Mouse (Mus musculus) neural tube, embryonic 11.5 days (tissue): Measurements from ENCODE around the gene Fam219b. TPM values are rescaled to one million over a fixed set of nuclear protein-coding genes. Genes with fewer than 3 reads are reported as not detected.

Experiments used
- ATAC-seq: fragments of 200-750 bp; cut with Nextera tagmentation; 2 replicates; pipeline ENCODE4 v1.8.0; 2017; ENCODE audit warnings: moderate number of reproducible peaks, mild to moderate bottlenecking, moderate TSS enrichment, moderate library complexity; ENCODE audit not compliant: insufficient read depth, low FRiP score, low TSS enrichment
- DNase-seq: peaks from one replicate; pipeline ENCODE4 v3.0.0-alpha.2; 2015; ENCODE audit warnings: low spot score
- H3K27ac ChIP-seq: fragments of 300-500 bp; sonication (generic); 2 replicates; pipeline ENCODE4 v1.5.1; 2014; ENCODE audit warnings: low read depth, mild to moderate bottlenecking, low read length
- H3K27me3 ChIP-seq: fragments of 300-500 bp; sonication (generic); 2 replicates; pipeline ENCODE4 v1.6.1; 2014; ENCODE audit warnings: mild to moderate bottlenecking, low read length, mixed read lengths; ENCODE audit not compliant: control insufficient read depth, insufficient read depth
- H3K36me3 ChIP-seq: fragments of 300-500 bp; sonication (generic); 2 replicates; pipeline ENCODE4 v1.6.1; 2014; ENCODE audit warnings: mild to moderate bottlenecking, low read length, moderate library complexity, mixed read lengths; ENCODE audit not compliant: control insufficient read depth, insufficient read depth
- H3K4me1 ChIP-seq: fragments of 300-500 bp; sonication (generic); 2 replicates; pipeline ENCODE4 v1.6.1; 2014; ENCODE audit warnings: low read length, mixed read lengths; ENCODE audit not compliant: control insufficient read depth, insufficient read depth
- H3K4me2 ChIP-seq: fragments of 300-500 bp; sonication (generic); 2 replicates; pipeline ENCODE4 v1.6.1; 2014; ENCODE audit warnings: low read depth, mild to moderate bottlenecking, moderate library complexity
- H3K4me3 ChIP-seq: fragments of 300-500 bp; sonication (generic); 2 replicates; pipeline ENCODE4 v1.5.1; 2014; ENCODE audit warnings: low read depth, low read length
- H3K9ac ChIP-seq: fragments of 300-500 bp; sonication (generic); 2 replicates; pipeline ENCODE4 v1.6.1; 2014; ENCODE audit warnings: mild to moderate bottlenecking, low read length
- H3K9me3 ChIP-seq: fragments of 300-500 bp; sonication (generic); 2 replicates; pipeline ENCODE4 v1.6.1; 2016; ENCODE audit warnings: low read length; ENCODE audit not compliant: control insufficient read depth
- WGBS: fragments of 180-500 bp; shearing (Covaris S2); extraction: QIAGEN DNeasy Blood & Tissue Kit; methylation state at CpG from one replicate; pipeline ENCODE4 v1.1.7; 2014; 5-methylcytosine and 5-hydroxymethylcytosine counted together
- polyA plus RNA-seq: library from polyadenylated mRNA; unstranded; fragments of >200 nt; fragmentation: Nextera tagmentation; extraction: Ambion mirVana; gene quantifications from 2 replicates; pipeline ENCODE4 v1.2.1, GENCODE M21; 2014

Fam219b gene
- polyA plus RNA-seq, 1 experiment from 2014 or later: 15.9 TPM

DNA sequence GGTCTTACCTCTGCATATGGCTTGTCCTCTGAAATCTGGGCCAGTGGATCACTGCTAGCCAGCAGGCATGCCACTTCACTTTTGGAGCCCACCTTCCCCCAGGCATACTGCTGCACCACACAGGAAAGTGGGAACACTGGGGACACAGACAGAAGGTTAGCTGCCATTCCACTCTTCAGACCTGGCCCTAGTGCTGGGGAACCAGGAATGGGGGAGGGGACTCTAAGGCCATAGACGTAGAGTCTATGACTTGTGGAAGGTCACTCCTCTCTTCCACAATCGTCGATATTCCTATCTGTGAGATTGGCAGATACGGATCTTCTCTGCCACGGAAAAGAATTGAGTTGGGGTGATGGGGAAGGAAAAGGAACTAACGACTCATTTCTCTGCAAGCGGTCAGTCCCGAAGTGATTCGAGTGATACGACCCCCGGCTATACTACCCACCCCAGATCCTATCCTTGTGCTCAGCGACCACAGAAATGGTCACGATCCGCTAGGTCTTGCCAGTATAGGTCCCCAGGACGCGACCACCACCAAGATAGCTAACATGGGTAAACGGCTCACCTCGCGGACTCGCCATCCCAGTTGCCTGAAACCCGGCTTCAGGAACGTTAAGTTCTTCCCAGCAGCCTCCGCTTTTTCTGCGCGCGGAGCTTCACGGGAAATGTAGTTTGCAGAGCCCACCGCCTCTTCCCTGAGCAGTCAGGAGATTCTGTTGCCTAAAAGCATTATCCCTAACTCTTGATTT, 15.0 kb downstream of the Fam219b start, which contains the start of gene Mpi:
TSS of gene Mpi (minus strand) at position 625 of the 749 bp plus-strand sequence.
- Histone ChIP-seq H3K4me3 (peak within 1 kb of the TSS; percentile 44), H3K27ac (no peak within 1 kb of the TSS), H3K4me1 (0 out of 2 replicates have a peak, but pooled peaks cover 5% of the 10 kb centered on the region), H3K27me3 (no peaks in the 10 kb centered on the region), H3K36me3 (peaks cover 9% of the 10 kb centered on the region), H3K9ac (peak within 1 kb of the TSS; percentile 41), H3K4me2 (peak within 1 kb of the TSS; percentile 66), H3K9me3 (no peaks in the 10 kb centered on the region)
- ATAC-seq (peak; percentile 58), DNase-seq (peak; percentile 82)
- 3% methylated on average over 28 of the region's 28 CpGs for WGBS

DNA sequence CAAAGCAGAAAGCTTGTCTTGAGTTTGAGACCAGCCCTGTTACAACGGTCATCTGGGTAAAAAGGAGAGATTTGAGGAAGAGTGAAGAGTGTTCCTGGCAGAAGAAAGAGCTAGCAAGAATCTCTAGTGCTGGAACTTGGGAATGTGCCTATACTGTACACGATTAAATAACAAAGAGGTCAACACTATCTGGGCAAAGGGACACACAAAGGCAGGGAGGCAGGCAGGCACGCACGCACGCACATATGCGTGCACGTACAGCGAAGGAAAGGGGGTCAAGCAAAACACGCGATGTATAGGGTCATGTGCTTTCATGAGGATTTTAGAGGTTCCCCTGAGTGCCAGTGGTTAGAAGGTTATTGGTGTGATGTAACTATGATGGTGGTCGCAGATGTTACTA, 15.8 kb downstream of the Fam219b start:
- H3K9me3 ChIP-seq: no peaks in the 10 kb centered on the region
- 0 out of 2 replicates have a peak, but pooled peaks cover 5% of the 10 kb centered on the region for H3K4me1 ChIP-seq
- H3K36me3 ChIP-seq: peaks cover 7% of the 10 kb centered on the region
- H3K27me3 ChIP-seq: no peaks in the 10 kb centered on the region
- no peak overlapping the region for H3K4me3 ChIP-seq
- H3K27ac ChIP-seq: no peak overlapping the region
- 72% methylated on average over 11 of the region's 11 CpGs for WGBS
- H3K9ac ChIP-seq: no peak overlapping the region
- DNase-seq: no peak
- no peak; the same call in 1 of the 2 replicates for ATAC-seq
- no peak overlapping the region for H3K4me2 ChIP-seq

DNA sequence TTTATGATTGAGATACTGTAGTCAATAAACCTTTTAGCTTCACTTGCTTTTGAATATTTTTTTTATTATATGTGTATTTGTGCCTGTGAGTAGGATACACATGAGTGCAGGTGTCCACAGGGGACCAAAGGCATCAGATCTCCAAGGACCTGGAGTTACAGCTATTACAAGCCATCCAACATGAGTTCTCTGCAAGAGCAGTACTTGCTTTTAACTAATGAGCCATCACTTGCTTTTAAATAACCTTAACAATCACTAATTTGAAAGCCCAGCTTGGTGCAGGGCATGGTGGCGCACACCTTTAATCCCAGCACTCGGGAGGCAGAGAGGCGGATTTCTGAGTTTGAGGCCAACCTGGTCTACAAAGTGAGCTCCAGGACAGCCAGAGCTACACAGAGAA, 17.4 kb downstream of the Fam219b start:
- ATAC-seq: no peak

DNA sequence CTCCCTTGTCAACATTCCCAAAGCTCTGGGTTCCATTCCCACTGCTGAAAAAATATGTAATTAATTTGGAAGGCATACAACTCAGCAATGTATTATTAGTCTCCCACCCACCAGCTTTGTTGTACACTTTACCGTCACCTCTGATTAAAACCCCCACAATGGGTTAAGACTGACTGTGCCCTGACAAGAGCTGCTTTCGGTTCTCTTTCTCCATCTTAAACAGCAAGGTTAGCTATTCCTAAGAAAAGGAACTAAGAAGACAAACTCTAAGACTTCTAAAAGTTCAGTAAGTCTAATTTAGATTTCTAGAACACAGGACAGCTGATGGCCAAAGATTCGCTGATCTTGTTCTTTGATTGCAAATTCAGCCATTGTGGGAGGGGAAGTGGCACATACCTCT, 19.9 kb downstream of the Fam219b start:
- Histone ChIP-seq H3K9ac (no peak overlapping the region), H3K9me3 (no peaks in the 10 kb centered on the region), H3K4me1 (peaks cover 10% of the 10 kb centered on the region; the same call in 1 of the 2 replicates), H3K36me3 (no peaks in the 10 kb centered on the region), H3K27me3 (no peaks in the 10 kb centered on the region), H3K4me2 (no peak overlapping the region), H3K4me3 (no peak overlapping the region), H3K27ac (no peak overlapping the region)
- DNase-seq (no peak), ATAC-seq (no peak)
- 85% methylated on average over 3 of the region's 3 CpGs for WGBS

More for the DNA sequence above, 17.4 kb downstream of the Fam219b start:
- no peak overlapping the region for H3K4me3 ChIP-seq
- no peak overlapping the region for H3K27ac ChIP-seq
- peaks cover 2% of the 10 kb centered on the region; the same call in 1 of the 2 replicates for H3K36me3 ChIP-seq
- H3K9me3 ChIP-seq: no peaks in the 10 kb centered on the region
- H3K9ac ChIP-seq: no peak overlapping the region
- whole genome bisulfite sequencing: 37% methylated on average over 3 of the region's 3 CpGs
- 0 out of 2 replicates have a peak, but pooled peaks cover 5% of the 10 kb centered on the region for H3K4me1 ChIP-seq
- H3K4me2 ChIP-seq: no peak overlapping the region
- DNase-seq: no peak
- H3K27me3 ChIP-seq: no peaks in the 10 kb centered on the region

DNA sequence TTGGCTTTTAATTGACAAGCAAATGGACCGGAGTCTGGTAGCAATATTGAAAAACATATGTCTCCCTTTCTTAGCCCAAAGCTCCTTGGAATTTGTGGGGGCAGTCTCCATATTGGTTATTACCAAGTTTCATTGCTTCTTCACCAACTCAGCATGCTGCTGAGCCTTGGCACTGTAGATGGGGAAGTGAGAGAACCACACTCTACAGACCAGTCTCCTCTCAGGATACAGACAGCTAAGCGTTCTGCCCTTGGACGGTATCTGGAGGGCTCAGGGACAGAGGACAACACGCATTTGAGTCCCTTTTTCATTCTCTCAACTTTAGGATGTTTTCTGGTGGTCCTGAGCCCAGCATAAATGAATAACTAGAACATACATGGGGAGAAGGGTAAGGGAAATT, 21.3 kb downstream of the Fam219b start:
- no peaks in the 10 kb centered on the region for H3K36me3 ChIP-seq
- H3K4me1 ChIP-seq: peaks cover 10% of the 10 kb centered on the region; the same call in 1 of the 2 replicates
- no peaks in the 10 kb centered on the region for H3K9me3 ChIP-seq
- ATAC-seq (no peak), DNase-seq (no peak)
- no peaks in the 10 kb centered on the region for H3K27me3 ChIP-seq
- 89% methylated on average over 4 of the region's 4 CpGs for WGBS
- H3K4me2 ChIP-seq: no peak overlapping the region
- H3K27ac ChIP-seq: no peak overlapping the region
- H3K9ac ChIP-seq: no peak overlapping the region
- no peak overlapping the region for H3K4me3 ChIP-seq

DNA sequence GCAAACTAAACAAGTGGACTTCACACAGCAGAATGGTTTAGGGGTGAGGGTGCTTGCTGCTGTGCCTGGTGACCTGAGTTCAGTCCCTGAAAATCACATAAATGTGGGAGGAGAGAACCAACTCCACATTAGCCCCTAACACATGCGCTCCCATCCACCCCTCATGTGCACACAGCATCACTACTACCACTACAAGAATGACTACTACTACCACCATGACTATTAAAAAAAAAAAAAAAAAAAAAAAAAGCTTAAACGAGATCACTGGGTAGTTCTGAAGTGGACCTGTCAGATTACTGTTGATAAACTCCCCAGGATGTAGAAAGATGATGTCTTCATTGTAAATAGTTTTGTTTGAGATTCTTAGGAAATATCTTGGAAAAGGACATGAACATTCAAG, 22.2 kb downstream of the Fam219b start:
- Histone ChIP-seq H3K4me3 (no peak overlapping the region), H3K4me1 (peaks cover 10% of the 10 kb centered on the region; the same call in 1 of the 2 replicates), H3K9me3 (no peaks in the 10 kb centered on the region), H3K36me3 (no peaks in the 10 kb centered on the region), H3K27ac (no peak overlapping the region), H3K9ac (no peak overlapping the region), H3K4me2 (no peak overlapping the region), H3K27me3 (no peaks in the 10 kb centered on the region)
- DNase-seq (no peak), ATAC-seq (no peak)
- 81% methylated on average over 2 of the region's 2 CpGs for WGBS

DNA sequence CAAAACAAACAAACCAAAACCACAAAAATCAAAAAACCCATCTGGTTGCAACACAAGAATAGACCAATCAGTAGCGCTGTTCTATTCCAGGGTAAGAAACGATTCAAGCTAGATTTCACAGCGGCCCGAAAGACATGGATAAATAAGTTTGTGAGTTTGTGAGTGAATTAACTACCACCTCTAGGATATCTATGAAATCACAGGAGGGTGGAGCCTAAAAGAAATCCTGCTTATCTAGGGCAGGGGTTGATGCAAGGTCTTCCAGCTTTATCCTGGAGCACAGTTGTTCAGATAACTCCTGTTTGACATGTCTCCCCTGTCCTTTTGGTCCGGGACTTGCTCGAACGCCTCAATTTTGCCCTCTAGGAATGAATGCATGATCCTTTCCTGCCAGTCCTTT, 22.9 kb downstream of the Fam219b start:
- WGBS: 29% methylated on average over 7 of the region's 7 CpGs
- peak overlapping the region; percentile 74 for H3K4me2 ChIP-seq
- peak overlapping the region; percentile 57 for H3K9ac ChIP-seq
- no peak for ATAC-seq
- peaks cover 10% of the 10 kb centered on the region; the same call in 1 of the 2 replicates for H3K4me1 ChIP-seq
- H3K4me3 ChIP-seq: peak overlapping the region; percentile 52
- H3K27ac ChIP-seq: peak overlapping the region; percentile 54; the same call in 1 of the 2 replicates
- H3K27me3 ChIP-seq: no peaks in the 10 kb centered on the region
- no peaks in the 10 kb centered on the region for H3K36me3 ChIP-seq
- no peaks in the 10 kb centered on the region for H3K9me3 ChIP-seq
- DNase-seq: no peak

DNA sequence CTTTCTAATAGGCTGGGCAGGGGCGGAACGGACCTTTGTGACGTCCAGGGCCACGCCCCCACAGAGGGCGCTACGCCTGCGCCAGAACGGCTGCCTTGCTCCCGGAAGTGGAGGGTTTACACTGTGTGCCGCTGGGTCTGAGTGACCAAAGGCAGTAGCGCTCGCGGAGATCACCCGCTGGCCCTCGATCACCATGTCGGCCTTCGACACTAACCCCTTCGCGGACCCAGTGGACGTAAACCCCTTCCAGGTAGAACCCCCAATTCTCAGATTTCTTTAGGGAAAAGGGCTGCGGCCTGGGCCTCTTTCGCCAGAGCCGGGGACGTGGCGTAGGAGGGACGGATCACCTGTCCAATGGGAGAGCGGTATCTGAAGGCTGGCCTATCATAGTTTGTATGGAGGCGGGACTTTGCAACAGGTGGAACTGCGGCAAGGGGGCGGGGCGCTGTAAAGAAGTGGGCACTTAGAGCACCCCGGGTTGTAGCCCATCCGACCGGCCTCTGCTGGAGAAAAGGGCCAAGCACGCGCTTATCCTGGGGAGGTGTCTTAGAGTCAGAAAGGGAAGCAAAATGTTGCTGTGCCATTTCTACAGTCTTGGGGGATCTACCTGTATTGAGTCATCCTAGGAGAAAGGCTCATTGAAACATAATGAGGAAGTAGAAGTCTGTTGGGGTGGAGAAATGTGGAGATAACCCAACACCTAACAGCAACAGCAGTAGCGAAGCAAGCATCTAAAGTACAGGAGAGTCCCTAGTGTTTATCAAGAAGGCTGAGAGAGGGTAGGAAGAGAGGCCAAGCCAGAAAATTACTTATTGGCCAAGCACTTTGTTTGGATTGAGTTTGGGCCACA, 23.8 kb downstream of the Fam219b start, which contains the start of gene Scamp2:
TSS of gene Scamp2 (plus strand) at position 83 of the 850 bp plus-strand sequence.
- Histone ChIP-seq H3K4me3 (peak within 1 kb of the TSS; percentile 52), H3K27me3 (no peaks in the 10 kb centered on the region), H3K9me3 (no peaks in the 10 kb centered on the region), H3K4me1 (peaks cover 10% of the 10 kb centered on the region; the same call in 1 of the 2 replicates), H3K9ac (peak within 1 kb of the TSS; percentile 57), H3K27ac (peak within 1 kb of the TSS; percentile 54; the same call in 1 of the 2 replicates), H3K4me2 (peak within 1 kb of the TSS; percentile 74), H3K36me3 (no peaks in the 10 kb centered on the region)
- peak; percentile 95 for DNase-seq
- peak; percentile 100 for ATAC-seq
- under 1% methylated on average over 37 of the region's 37 CpGs for WGBS
